Mouse (Mus musculus): Measurements from ENCODE around the gene Iscu.

DNA sequence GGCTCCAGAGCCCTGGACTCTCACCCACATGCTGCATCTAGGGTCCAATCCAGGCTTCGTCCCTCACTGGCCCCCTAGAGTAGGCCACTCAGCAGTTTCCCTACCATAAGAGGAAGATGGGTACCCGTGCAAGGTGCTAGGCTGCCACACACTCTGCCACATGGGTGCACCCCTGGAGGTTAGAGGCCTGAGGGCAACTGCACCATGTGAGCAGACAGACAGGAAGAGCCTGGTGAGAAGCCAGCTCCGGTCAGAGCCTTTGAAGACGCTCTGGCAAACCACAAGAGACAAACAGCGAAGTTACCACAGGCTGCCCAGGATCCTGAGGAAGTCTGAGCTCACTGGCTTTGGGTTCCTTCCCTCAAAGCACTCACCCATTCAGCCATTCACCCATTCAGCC is 14.4 kb downstream of the Iscu start:
- TF ChIP-seq GATA1 (IDR thresholded peaks at IDR 0.05; ENCODE audit: borderline replicate concordance, low read length) (no peak), FLI1 (IDR thresholded peaks at IDR 0.05; ENCODE audit: low read length) (no peak)

All from megakaryocyte, embryonic 14.5 days (primary cell).